Mouse (Mus musculus) cerebellum, adult 11-12 months (tissue): ENCODE measurements around the gene Pls3.
"Not testable (repeated sequence)": the region's sequence is repeated elsewhere in the genome, so short reads cannot be mapped to it uniquely, and the experiment has no call there.

ENCODE experiments used
- DNase-seq: peaks from one replicate; pipeline ENCODE4 v3.0.0; 2022

Pls3 gene

GRCm38 (mm10) chrX:75764794-75765328, 110.1 kb downstream of the Pls3 start:
- no peak for DNase-seq

GRCm38 (mm10) chrX:75764135-75764793, 110.7 kb downstream of the Pls3 start:
- DNase-seq, result peak; percentile 53

GRCm38 (mm10) chrX:75759461-75759860, 115.5 kb downstream of the Pls3 start:
- DNase-seq, result not testable (repeated sequence)

GRCm38 (mm10) chrX:75759036-75759435, 115.9 kb downstream of the Pls3 start:
- DNase-seq, result not testable (repeated sequence)

GRCm38 (mm10) chrX:75757966-75758365, 117.0 kb downstream of the Pls3 start:
- DNase-seq, result not testable (repeated sequence)

- not testable (repeated sequence) for DNase-seq
These were observed 120.5 kb downstream of the Pls3 start for GRCm38 (mm10) chrX:75754531-75754930.

- DNase-seq, result not testable (repeated sequence)
These were observed 124.8 kb downstream of the Pls3 start for GRCm38 (mm10) chrX:75750126-75750725.

- not testable (repeated sequence) for DNase-seq
These were observed 125.7 kb downstream of the Pls3 start for GRCm38 (mm10) chrX:75749312-75749711.

GRCm38 (mm10) chrX:75744466-75744865, 130.5 kb downstream of the Pls3 start:
- not testable (repeated sequence) for DNase-seq

GRCm38 (mm10) chrX:75739464-75739863, 135.5 kb downstream of the Pls3 start:
- DNase-seq, result not testable (repeated sequence)
